Mouse (Mus musculus): ENCODE measurements at regions not wholly inside any gene's neighbourhood (a gene's known extent, or its start where the extent isn't known, plus 50 kb on each side); places are given as distances from the start of the nearest gene placed in this dataset.
"Not testable (repeated sequence)": the region's sequence is repeated elsewhere in the genome, so short reads cannot be mapped to it uniquely, and the experiment has no call there.

DNA sequence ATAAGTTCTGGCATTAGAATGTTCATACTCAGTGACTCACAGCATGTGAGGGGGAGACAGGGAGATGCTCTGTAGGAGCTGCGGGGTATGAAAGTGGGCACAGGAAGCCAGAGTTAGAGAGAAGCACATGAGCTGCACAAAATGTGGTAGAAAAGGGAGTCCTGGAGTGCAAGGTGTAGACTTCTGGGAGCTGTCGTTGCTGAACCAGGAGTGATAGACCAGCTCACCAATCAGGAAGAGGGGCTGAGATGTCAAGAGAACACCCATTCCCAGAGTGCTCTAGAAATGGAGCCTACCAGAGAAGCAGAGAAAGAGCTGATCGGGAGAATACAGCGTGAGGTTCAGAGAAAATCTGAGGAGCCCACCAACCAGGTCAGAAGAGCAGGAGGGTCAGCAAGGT, 262.2 kb upstream of the Kdm8 start:
- H3K4me2 ChIP-seq (replicated peaks; ENCODE audit: low read depth, low read length, severe bottlenecking), result no peak overlapping the region
- no peak overlapping the region for H3K4me3 ChIP-seq (replicated peaks; ENCODE audit: low read length)
- H3K9me3 ChIP-seq (ENCODE audit: control insufficient read depth, low read length), result no peaks in the 10 kb centered on the region
- no peak for TF ChIP-seq POLR2A (IDR thresholded peaks at IDR 0.05; ENCODE audit: borderline replicate concordance, extremely low read depth, insufficient read depth, insufficient read length)
- ATAC-seq (ENCODE audit: low FRiP score, low read depth) (no peak), DNase-seq (ENCODE audit: low spot score) (no peak)
- WGBS, result 76% methylated on average over 4 of the region's 4 CpGs
- no peaks in the 10 kb centered on the region for H3K27me3 ChIP-seq (ENCODE audit: control insufficient read depth, insufficient read depth, low read length)
- H3K36me3 ChIP-seq (ENCODE audit: control insufficient read depth, insufficient read depth, low read length), result no peaks in the 10 kb centered on the region
- no peak overlapping the region for H3K27ac ChIP-seq (replicated peaks; ENCODE audit: low read depth, low read length)
- H3K9ac ChIP-seq (ENCODE audit: low read depth, low read length, severe bottlenecking), result no peak overlapping the region
- no peaks in the 10 kb centered on the region for H3K4me1 ChIP-seq (ENCODE audit: control insufficient read depth, insufficient read depth, low read length)

DNA sequence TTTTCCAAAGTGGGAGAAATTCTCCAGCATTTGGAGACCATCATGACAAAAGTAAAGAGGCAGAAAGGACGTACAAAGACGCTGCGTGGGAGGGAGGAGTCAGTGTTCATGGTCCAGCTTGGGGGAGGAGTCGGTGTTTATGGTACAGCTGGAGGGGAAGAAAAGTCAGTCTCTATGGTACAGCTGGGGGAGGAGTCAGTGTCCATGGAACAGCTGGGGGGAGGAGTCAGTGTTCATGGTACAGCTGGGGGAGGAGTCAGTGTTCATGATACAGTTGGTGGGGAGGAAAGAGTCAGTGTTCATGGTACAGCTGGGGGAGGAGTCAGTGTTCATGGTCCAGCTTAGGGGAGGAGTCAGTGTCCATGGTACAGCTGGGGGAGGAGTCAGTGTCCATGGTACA, 261.5 kb upstream of the Kdm8 start:
- not testable (repeated sequence) for ATAC-seq (ENCODE audit: low FRiP score, low read depth)
- WGBS, result 74% methylated on average over 4 of the region's 4 CpGs

DNA sequence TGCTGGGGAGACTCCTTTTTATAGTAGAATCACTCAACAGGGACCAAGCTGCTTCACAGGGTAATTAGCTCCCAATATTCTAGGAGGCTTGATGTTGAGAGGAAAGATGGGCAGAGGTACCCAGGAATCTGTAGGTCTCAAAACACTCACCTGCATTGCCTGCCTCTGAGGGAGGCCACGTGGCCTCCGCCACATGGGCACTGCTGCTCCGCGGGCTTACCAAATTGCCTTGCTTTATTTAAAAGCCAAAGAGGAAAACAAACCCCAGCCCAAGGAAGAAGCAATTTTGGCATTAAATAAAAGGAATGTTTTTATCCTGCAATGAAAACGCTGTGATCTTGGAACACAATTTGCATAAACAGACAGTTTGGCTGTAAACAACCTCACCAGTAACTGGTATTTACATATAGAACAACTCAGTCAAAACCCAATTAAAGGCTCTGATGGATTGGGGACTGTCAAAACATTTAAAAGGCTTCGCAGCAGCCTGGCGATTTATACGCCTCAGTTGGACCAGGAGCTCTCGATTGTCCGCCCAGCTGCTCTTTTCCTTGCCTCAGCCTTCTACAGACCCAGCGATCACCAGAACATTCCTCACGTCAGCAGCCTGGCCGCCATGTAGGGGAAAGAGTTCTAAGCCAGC, 259.3 kb upstream of the Kdm8 start:
- H3K27ac ChIP-seq (replicated peaks; ENCODE audit: low read depth, low read length), result no peak overlapping the region
- 70% methylated on average over 13 of the region's 13 CpGs for WGBS
- no peak for TF ChIP-seq POLR2A (IDR thresholded peaks at IDR 0.05; ENCODE audit: borderline replicate concordance, extremely low read depth, insufficient read depth, insufficient read length)
- DNase-seq (ENCODE audit: low spot score) (no peak), ATAC-seq (ENCODE audit: low FRiP score, low read depth) (no peak)
- no peaks in the 10 kb centered on the region for H3K4me1 ChIP-seq (ENCODE audit: control insufficient read depth, insufficient read depth, low read length)
- H3K27me3 ChIP-seq (ENCODE audit: control insufficient read depth, insufficient read depth, low read length), result no peaks in the 10 kb centered on the region
- no peak overlapping the region for H3K4me2 ChIP-seq (replicated peaks; ENCODE audit: low read depth, low read length, severe bottlenecking)
- no peak overlapping the region for H3K9ac ChIP-seq (ENCODE audit: low read depth, low read length, severe bottlenecking)
- no peaks in the 10 kb centered on the region for H3K36me3 ChIP-seq (ENCODE audit: control insufficient read depth, insufficient read depth, low read length)
- H3K9me3 ChIP-seq (ENCODE audit: control insufficient read depth, low read length), result no peaks in the 10 kb centered on the region
- no peak overlapping the region for H3K4me3 ChIP-seq (replicated peaks; ENCODE audit: low read length)

More for the DNA sequence above, 261.5 kb upstream of the Kdm8 start:
- H3K36me3 ChIP-seq (ENCODE audit: control insufficient read depth, insufficient read depth, low read length); H3K4me2 ChIP-seq (replicated peaks; ENCODE audit: low read depth, low read length, severe bottlenecking); H3K9ac ChIP-seq (ENCODE audit: low read depth, low read length, severe bottlenecking); H3K4me3 ChIP-seq (replicated peaks; ENCODE audit: low read length); H3K27me3 ChIP-seq (ENCODE audit: control insufficient read depth, insufficient read depth, low read length); H3K4me1 ChIP-seq (ENCODE audit: control insufficient read depth, insufficient read depth, low read length); H3K9me3 ChIP-seq (ENCODE audit: control insufficient read depth, low read length); H3K27ac ChIP-seq (replicated peaks; ENCODE audit: low read depth, low read length); DNase-seq (ENCODE audit: low spot score): not testable (repeated sequence)

DNA sequence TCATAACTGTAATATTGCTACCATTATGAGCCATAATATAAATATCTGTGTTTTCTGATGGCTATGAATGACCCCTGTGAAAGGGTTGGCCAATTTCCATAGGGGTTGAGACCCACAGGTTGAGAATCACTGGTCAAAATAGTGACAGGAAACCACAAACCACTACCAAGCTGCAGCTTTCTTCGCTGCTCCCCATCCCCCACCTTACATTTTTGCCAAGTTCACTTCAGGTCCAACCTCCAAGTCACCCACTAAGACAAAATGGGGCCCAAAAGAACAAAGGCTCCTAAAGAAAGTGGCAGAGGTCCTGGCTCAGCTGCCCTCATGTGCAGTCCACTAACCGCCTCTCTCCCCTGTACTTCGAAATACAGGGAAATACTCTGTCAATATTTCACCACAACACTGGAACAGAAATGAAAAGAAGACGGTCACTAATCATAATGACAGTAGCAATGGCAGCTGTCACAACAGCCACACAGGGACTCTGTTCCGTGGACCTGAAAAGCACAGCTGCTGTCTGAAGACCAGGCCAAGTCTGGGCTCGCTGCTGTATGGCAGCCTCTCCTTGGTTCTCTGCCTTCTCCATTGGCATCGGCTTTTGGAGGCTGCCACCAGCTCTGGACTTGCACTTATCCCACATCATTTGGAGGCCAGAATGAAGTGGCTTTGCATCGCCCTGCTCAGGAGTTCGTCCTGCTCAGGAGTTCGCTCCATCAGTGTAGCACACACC, 257.3 kb upstream of the Kdm8 start:
- no peak overlapping the region for H3K27ac ChIP-seq (replicated peaks; ENCODE audit: low read depth, low read length)
- H3K9ac ChIP-seq (ENCODE audit: low read depth, low read length, severe bottlenecking), result no peak overlapping the region
- WGBS, result 88% methylated on average over 10 of the region's 10 CpGs
- H3K4me2 ChIP-seq (replicated peaks; ENCODE audit: low read depth, low read length, severe bottlenecking), result no peak overlapping the region
- H3K9me3 ChIP-seq (ENCODE audit: control insufficient read depth, low read length), result no peaks in the 10 kb centered on the region
- ATAC-seq (ENCODE audit: low FRiP score, low read depth) (no peak), DNase-seq (ENCODE audit: low spot score) (no peak)
- H3K27me3 ChIP-seq (ENCODE audit: control insufficient read depth, insufficient read depth, low read length), result no peaks in the 10 kb centered on the region
- no peaks in the 10 kb centered on the region for H3K4me1 ChIP-seq (ENCODE audit: control insufficient read depth, insufficient read depth, low read length)
- no peaks in the 10 kb centered on the region for H3K36me3 ChIP-seq (ENCODE audit: control insufficient read depth, insufficient read depth, low read length)
- no peak for TF ChIP-seq POLR2A (IDR thresholded peaks at IDR 0.05; ENCODE audit: borderline replicate concordance, extremely low read depth, insufficient read depth, insufficient read length)
- H3K4me3 ChIP-seq (replicated peaks; ENCODE audit: low read length), result no peak overlapping the region

DNA sequence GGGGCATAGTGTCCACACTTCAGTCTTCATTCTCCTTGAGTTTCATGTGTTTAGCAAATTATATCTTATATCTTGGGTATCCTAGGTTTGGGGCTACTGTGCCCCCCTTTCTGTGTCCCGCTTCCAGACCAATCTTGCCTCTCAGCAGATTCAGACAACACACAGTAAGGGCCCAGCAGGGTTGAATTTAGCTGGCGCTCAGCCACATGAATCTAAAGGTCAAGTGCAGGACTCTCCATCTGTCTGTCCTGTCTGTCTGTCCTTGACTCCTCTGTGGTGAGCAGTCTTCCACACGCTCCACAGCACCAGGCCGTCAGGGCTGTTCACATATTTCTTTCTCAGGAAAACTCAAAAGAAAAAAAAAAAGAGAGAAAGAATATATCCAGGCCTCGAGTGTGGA, 255.5 kb upstream of the Kdm8 start:
- no peaks in the 10 kb centered on the region for H3K27me3 ChIP-seq (ENCODE audit: control insufficient read depth, insufficient read depth, low read length)
- H3K27ac ChIP-seq (replicated peaks; ENCODE audit: low read depth, low read length), result no peak overlapping the region
- H3K4me3 ChIP-seq (replicated peaks; ENCODE audit: low read length), result no peak overlapping the region
- no peak overlapping the region for H3K9ac ChIP-seq (ENCODE audit: low read depth, low read length, severe bottlenecking)
- no peaks in the 10 kb centered on the region for H3K9me3 ChIP-seq (ENCODE audit: control insufficient read depth, low read length)
- no peak overlapping the region for H3K4me2 ChIP-seq (replicated peaks; ENCODE audit: low read depth, low read length, severe bottlenecking)
- DNase-seq (ENCODE audit: low spot score) (no peak), ATAC-seq (ENCODE audit: low FRiP score, low read depth) (no peak)
- H3K4me1 ChIP-seq (ENCODE audit: control insufficient read depth, insufficient read depth, low read length), result no peaks in the 10 kb centered on the region
- H3K36me3 ChIP-seq (ENCODE audit: control insufficient read depth, insufficient read depth, low read length), result no peaks in the 10 kb centered on the region
- no peak for TF ChIP-seq POLR2A (IDR thresholded peaks at IDR 0.05; ENCODE audit: borderline replicate concordance, extremely low read depth, insufficient read depth, insufficient read length)
- WGBS, result 79% methylated on average over 5 of the region's 5 CpGs

All from limb, embryonic 14.5 days (tissue).